ENCODE assay signal across 15 mouse cellular contexts in the genomic region with DNA sequence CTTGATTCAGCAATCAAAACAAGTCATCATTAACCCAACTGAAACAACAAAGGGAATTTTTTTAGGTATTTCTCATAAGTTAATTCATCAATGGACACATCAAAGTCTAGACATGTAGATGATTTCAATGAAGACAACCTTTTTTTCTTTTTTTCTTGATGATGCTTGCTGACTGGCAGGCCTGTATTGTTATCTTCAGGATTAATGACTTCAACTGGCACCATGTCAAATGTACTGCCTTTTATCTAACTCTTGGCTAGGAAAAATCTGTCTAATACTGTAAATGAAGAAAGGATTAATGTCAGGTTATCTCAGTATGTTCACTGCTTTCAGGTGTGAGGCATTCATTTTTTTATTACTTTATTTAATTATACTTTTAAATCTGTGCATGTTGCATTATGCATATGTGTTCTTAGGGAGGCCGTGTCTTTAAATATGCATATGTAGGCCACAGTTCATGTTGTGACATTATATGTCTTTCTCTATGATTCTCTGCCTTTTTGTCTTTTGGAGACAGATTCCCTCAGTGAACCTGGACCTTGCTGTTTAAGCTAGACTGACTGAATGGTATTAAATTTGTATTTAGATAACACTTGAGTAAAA.
"Had no signal": no experiment of that assay in that cellular context is flagged by ENCODE, and none has a peak within 500 bp of the region (broad histone marks: within the 10 kb centered on the region; RNA-seq: fewer than 3 reads in every experiment).

No protein-coding gene starts in this region.

- H3K4me1 ChIP-seq: limb, embryonic 10.5 days; lung, embryonic 15.5 days; megakaryocyte, embryonic 14.5 days; neural tube, embryonic 15.5 days had no signal

- DNase-seq: kidney, adult 11 months; kidney, adult 9 months; kidney, postnatal 4 days; lung, postnatal 14 days; right cerebral cortex, adult 18-20 months had no signal

- H3K36me3 ChIP-seq: limb, embryonic 10.5 days; lung, embryonic 15.5 days; neural tube, embryonic 15.5 days had no signal

- H3K27ac ChIP-seq: kidney, postnatal 0 days; limb, embryonic 10.5 days; lung, embryonic 15.5 days; macrophage; neural tube, embryonic 15.5 days; stomach, postnatal 0 days had no signal

- H3K27me3 ChIP-seq: lung, embryonic 15.5 days; megakaryocyte, embryonic 14.5 days; neural tube, embryonic 15.5 days had no signal

- H3K4me3 ChIP-seq: left cerebral cortex, adult 2 months; limb, embryonic 10.5 days; lung, embryonic 15.5 days; megakaryocyte, embryonic 14.5 days; myocyte; neural tube, embryonic 15.5 days had no signal

- H3K9ac ChIP-seq: lung, embryonic 15.5 days; neural tube, embryonic 15.5 days had no signal

- H3K4me2 ChIP-seq: liver, embryonic 11.5 days; lung, embryonic 15.5 days; neural tube, embryonic 15.5 days had no signal

- H3K9me3 ChIP-seq: limb, embryonic 10.5 days; lung, embryonic 15.5 days; megakaryocyte, embryonic 14.5 days; neural tube, embryonic 15.5 days had no signal
